Mouse (Mus musculus): ENCODE measurements around the gene Eif4enif1.
A peak's percentile ranks its signal among the peaks of the same experiment; 100 is the strongest.

DNA sequence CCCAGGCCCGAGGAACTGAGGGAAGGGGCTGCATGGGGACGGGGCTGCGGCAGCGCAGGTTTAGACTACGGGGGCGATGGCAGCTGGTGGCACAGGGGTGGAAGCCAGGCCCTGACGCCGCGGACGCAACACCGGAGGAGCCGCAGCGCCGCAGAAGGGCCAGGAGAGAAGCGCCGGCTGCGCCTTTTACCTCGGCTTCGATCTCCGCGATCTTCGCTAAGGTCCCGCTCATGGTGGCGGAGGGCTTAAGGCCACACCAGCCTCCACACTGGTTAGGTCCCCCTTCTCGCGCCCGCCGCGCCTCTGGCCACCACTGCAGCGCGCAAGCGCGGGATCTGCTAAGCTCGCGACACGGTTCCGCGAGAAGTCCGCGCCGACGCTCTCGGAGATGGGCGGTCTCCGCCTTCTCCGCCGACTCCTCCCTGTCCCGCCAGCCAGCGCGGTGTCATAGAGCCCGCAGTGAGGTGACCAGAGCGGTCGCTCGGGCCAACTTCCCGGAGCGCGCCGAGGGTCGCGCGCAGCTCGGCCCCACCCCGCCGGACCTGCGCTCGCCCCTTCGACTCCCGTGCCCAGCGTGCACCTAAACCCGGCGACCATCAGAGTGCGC, 64.0 kb downstream of the Eif4enif1 start, which contains the start of gene Drg1:
- TF ChIP-seq PAX5 (IDR thresholded peaks at IDR 0.05; ENCODE audit: low read length) (no peak), CTCF (conservative IDR thresholded peaks at IDR 0.05 in 1 of 2, IDR thresholded peaks at IDR 0.05 in 1 of 2; ENCODE audit: low read depth in 2 of 2, low read length in 2 of 2) (no peak), POLR2A (IDR thresholded peaks at IDR 0.05; ENCODE audit: low read depth, low read length) (peak; percentile 99), NRF1 (IDR thresholded peaks at IDR 0.05; ENCODE audit: low read depth, low read length) (peak; percentile 97), USF1 (IDR thresholded peaks at IDR 0.05; ENCODE audit: low read depth, low read length) (no peak)

Data from CH12.LX (cell line).